ENCODE assay signal across 7 mouse cellular contexts in the genomic region with DNA sequence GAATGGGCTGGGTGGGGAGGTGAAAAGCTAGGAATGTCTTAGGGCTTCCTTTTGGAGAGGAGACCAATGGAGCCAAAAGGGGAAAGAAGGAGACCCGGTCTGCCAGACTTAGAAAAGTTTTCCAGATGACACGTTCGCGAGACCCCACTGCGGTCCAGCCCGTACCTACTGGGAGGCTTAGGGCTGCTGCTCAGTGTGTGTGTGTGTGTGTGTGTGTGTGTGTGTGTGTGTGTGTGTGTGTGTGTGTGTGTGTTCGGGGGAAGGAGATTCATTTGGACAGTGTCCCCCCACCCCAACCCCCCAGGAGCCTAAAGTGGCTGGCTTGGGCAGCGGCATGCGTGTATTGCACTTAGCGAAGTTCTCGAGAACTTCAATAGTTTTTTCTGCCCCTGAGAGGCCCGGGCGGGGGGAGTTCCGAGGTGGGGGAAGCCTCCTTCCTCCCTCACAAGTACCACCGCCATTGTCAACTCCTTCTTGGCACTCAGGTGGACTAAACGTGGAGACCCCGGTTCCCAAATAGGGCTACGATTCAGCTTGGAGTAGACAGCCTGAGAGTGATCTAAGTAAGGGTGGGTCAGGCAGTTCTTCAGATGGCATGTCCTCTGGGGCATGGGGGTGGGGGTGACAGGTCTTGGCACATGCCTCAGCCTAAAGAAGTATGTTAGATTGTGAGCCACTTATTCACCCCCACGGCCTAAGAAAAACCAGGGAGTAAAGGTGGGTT. TPM values are rescaled to one million over a fixed set of nuclear protein-coding genes. Genes with fewer than 3 reads are reported as not detected.
DNase-seq lines count a peak whose midpoint lies in the region; ATAC-seq and TF ChIP-seq lines count a peak whose summit lies in the region.

No protein-coding gene starts in this region.

- TF ChIP-seq CTCF in C2C12 (IDR thresholded peaks at IDR 0.05; ENCODE audit: control insufficient read depth, insufficient read depth, insufficient read length): no peak
- TF ChIP-seq CTCF in hindbrain, postnatal 0 days (IDR thresholded peaks at IDR 0.05; ENCODE audit: low read depth): no peak
- TF ChIP-seq CTCF in liver, postnatal 0 days (IDR thresholded peaks at IDR 0.05; ENCODE audit: low read depth): no peak
- no peak for TF ChIP-seq CTCF in olfactory bulb, adult 2 months (IDR thresholded peaks at IDR 0.05; ENCODE audit: insufficient read depth, low read depth, low read length)

- no peak for TF ChIP-seq POLR2A in olfactory bulb, adult 2 months (IDR thresholded peaks at IDR 0.05; ENCODE audit: insufficient read depth, low read depth, low read length)

- H3K27me3 ChIP-seq in C2C12 (ENCODE audit: control insufficient read depth, insufficient read depth, insufficient read length): no peaks in the 10 kb centered on the region
- no peaks in the 10 kb centered on the region for H3K27me3 ChIP-seq in hindbrain, postnatal 0 days (ENCODE audit: insufficient read depth, low read length)
- peaks cover 17% of the 10 kb centered on the region for H3K27me3 ChIP-seq in liver, postnatal 0 days (ENCODE audit: insufficient read depth, low read length)

- peak; percentile 30 for DNase-seq in adrenal gland, adult 2 months
- peak; percentile 16 for DNase-seq in gastrocnemius, postnatal 14 days
- DNase-seq in hindbrain, postnatal 0 days (ENCODE audit: low spot score): no peak
- DNase-seq in liver, postnatal 0 days: no peak
- DNase-seq in left cerebral cortex, adult 8-10 months (ENCODE audit: low spot score in 2 of 2): no peak

- WGBS in hindbrain, postnatal 0 days: under 1% methylated on average over 18 of the region's 19 CpGs
- WGBS in liver, postnatal 0 days (ENCODE audit: insufficient replicate concordance): 1% methylated on average over 19 of the region's 19 CpGs
- WGBS in olfactory bulb, adult 2 months: 3% methylated on average over 19 of the region's 19 CpGs

- peaks cover 17% of the 10 kb centered on the region for H3K79me3 ChIP-seq in C2C12 (ENCODE audit: low read depth)

- H3K4me1 ChIP-seq in hindbrain, postnatal 0 days (ENCODE audit: insufficient read depth, low read length): peaks cover 14% of the 10 kb centered on the region; the same call in 1 of the 2 replicates
- H3K4me1 ChIP-seq in liver, postnatal 0 days (ENCODE audit: insufficient read depth): peaks cover 3% of the 10 kb centered on the region; the same call in 1 of the 2 replicates
- H3K4me1 ChIP-seq in olfactory bulb, adult 2 months (ENCODE audit: control insufficient read depth, insufficient read depth, low read length): peaks cover 22% of the 10 kb centered on the region

- H3K9me3 ChIP-seq in hindbrain, postnatal 0 days (ENCODE audit: low read length): no peaks in the 10 kb centered on the region
- no peaks in the 10 kb centered on the region for H3K9me3 ChIP-seq in liver, postnatal 0 days (ENCODE audit: low read length)

- peak; percentile 38 for ATAC-seq in hindbrain, postnatal 0 days
- 0 out of 2 replicates have a peak, but pooled peaks have one; percentile 10 for ATAC-seq in liver, postnatal 0 days

- no peak overlapping the region for H3K27ac ChIP-seq in hindbrain, postnatal 0 days
- no peak overlapping the region for H3K27ac ChIP-seq in liver, postnatal 0 days (ENCODE audit: low read depth)
- peak overlapping the region; percentile 17 for H3K27ac ChIP-seq in olfactory bulb, adult 2 months (ENCODE audit: insufficient read depth, low read depth, low read length)

- TF ChIP-seq EP300 in liver, postnatal 0 days (IDR thresholded peaks at IDR 0.05; ENCODE audit: low read depth): no peak

- H3K9ac ChIP-seq in hindbrain, postnatal 0 days (replicated peaks; ENCODE audit: low read length): peak overlapping the region; percentile 48; the same call in 1 of the 2 replicates
- no peak overlapping the region for H3K9ac ChIP-seq in liver, postnatal 0 days (replicated peaks)

- H3K4me2 ChIP-seq in hindbrain, postnatal 0 days (ENCODE audit: low read depth, low read length): peak overlapping the region; percentile 97
- peak overlapping the region; percentile 90 for H3K4me2 ChIP-seq in liver, postnatal 0 days (ENCODE audit: low read depth, low read length)

- peaks cover 44% of the 10 kb centered on the region for H3K79me2 ChIP-seq in C2C12 (ENCODE audit: control insufficient read depth, insufficient read depth)

- H3ac ChIP-seq in C2C12 (ENCODE audit: control insufficient read depth, insufficient read length, low read depth): peak overlapping the region; percentile 77

- H3K36me3 ChIP-seq in C2C12 (ENCODE audit: control insufficient read depth, insufficient read depth): no peaks in the 10 kb centered on the region
- no peaks in the 10 kb centered on the region for H3K36me3 ChIP-seq in hindbrain, postnatal 0 days (ENCODE audit: insufficient read depth, low read length)
- no peaks in the 10 kb centered on the region for H3K36me3 ChIP-seq in liver, postnatal 0 days (replicated peaks; ENCODE audit: insufficient read depth, low read length)

- intact Hi-C loops in gastrocnemius, postnatal 14 days (cut with DNase I; ENCODE audit: low total_unique reads): loop anchor here (10.0 kb wide), 1 partner anchor 202 kb away; no protein-coding TSS in a partner anchor

- H3K4me3 ChIP-seq in C2C12 (ENCODE audit: insufficient read depth, poor library complexity, severe bottlenecking): peak overlapping the region; percentile 39
- H3K4me3 ChIP-seq in hindbrain, postnatal 0 days (ENCODE audit: low read length): peak overlapping the region; percentile 48
- H3K4me3 ChIP-seq in liver, postnatal 0 days (ENCODE audit: low read depth, low read length): peak overlapping the region; percentile 45
- peak overlapping the region; percentile 44 for H3K4me3 ChIP-seq in olfactory bulb, adult 2 months (ENCODE audit: insufficient read depth, low read depth, low read length)

TF ChIP-seq in C2C12, 6 proteins besides CTCF, POLR2A, EP300 and RAD21:
- TF ChIP-seq USF1 (IDR thresholded peaks at IDR 0.05; ENCODE audit: low read depth) (no peak), MAX (IDR thresholded peaks at IDR 0.05) (no peak), MYOG (IDR thresholded peaks at IDR 0.05; ENCODE audit: control insufficient read depth, extremely low read depth, insufficient read length) (no peak), MYOD1 (IDR thresholded peaks at IDR 0.05; ENCODE audit: control insufficient read depth, insufficient read length, low read depth) (no peak), FOSL1 (IDR thresholded peaks at IDR 0.05; ENCODE audit: insufficient read depth, low read length, poor library complexity, severe bottlenecking) (no peak), CEBPB (IDR thresholded peaks at IDR 0.05; ENCODE audit: low read depth) (no peak)

RNA-seq across cellular contexts. Expression of gene Cav1, which starts 0.6 kb away (rescaled TPM):
- polyA plus RNA-seq in C2C12 (2012; fragmentation: generic; extraction: Trizol): 24.5 TPM
- total RNA-seq in adrenal gland, adult 2 months (2021): 100 to 1,000 TPM; 191 to 251 TPM
- polyA plus RNA-seq in adrenal gland, adult 2 months (2012; rRNA removed): 251 and 318 TPM in 2 replicates
- 100 to 1,000 TPM; 282 to 302 TPM for total RNA-seq in gastrocnemius, postnatal 14 days (2021)
- 32.6 and 73.3 TPM in 2 replicates for total RNA-seq in hindbrain, postnatal 0 days (2014; rRNA removed)
- polyA plus RNA-seq in hindbrain, postnatal 0 days (2015; fragmentation: Nextera tagmentation; extraction: Ambion mirVana): 26.1 and 27.0 TPM in 2 replicates
- 6.9 and 7.3 TPM in 2 replicates for polyA plus RNA-seq in liver, postnatal 0 days (2015; fragmentation: Nextera tagmentation; extraction: Ambion mirVana)
- not detected in 2 replicates for polyA plus RNA-seq in olfactory bulb, adult 2 months (2012; ENCODE audit: insufficient read depth, insufficient read length, low replicate concordance, missing spikeins)
- 10 to 100 TPM; 16.8 to 17.9 (median 16.9) TPM for total RNA-seq in left cerebral cortex, adult 8-10 months (2022)

RNA-seq across cellular contexts. Expression of gene Cav2, which starts 25.8 kb away (rescaled TPM):
- polyA plus RNA-seq in C2C12 (2012; fragmentation: generic; extraction: Trizol): 3.4 TPM
- total RNA-seq in adrenal gland, adult 2 months (2021): 10 to 100 TPM; 36.8 to 46.4 TPM
- polyA plus RNA-seq in adrenal gland, adult 2 months (2012; rRNA removed): 36.4 and 42.9 TPM in 2 replicates
- total RNA-seq in gastrocnemius, postnatal 14 days (2021): 10 to 100 TPM; 30.1 to 32.7 TPM
- total RNA-seq in hindbrain, postnatal 0 days (2014; rRNA removed): 21.1 and 23.5 TPM in 2 replicates
- polyA plus RNA-seq in hindbrain, postnatal 0 days (2015; fragmentation: Nextera tagmentation; extraction: Ambion mirVana): 23.2 and 25.1 TPM in 2 replicates
- polyA plus RNA-seq in liver, postnatal 0 days (2015; fragmentation: Nextera tagmentation; extraction: Ambion mirVana): 4.5 and 4.7 TPM in 2 replicates
- not detected in 2 replicates for polyA plus RNA-seq in olfactory bulb, adult 2 months (2012; ENCODE audit: insufficient read depth, insufficient read length, low replicate concordance, missing spikeins)
- 10 to 100 TPM; 31.2 to 35.7 (median 33.2) TPM for total RNA-seq in left cerebral cortex, adult 8-10 months (2022)

Comparison
In these comparisons a context has a peak if more than half of its experiments do, and no peak if none do; other contexts are left out.
1. DNase-seq: peak in adrenal gland, adult 2 months (single experiment) and gastrocnemius, postnatal 14 days (single experiment); none in hindbrain, postnatal 0 days (single experiment), liver, postnatal 0 days (single experiment) and left cerebral cortex, adult 8-10 months (0 of 2).
2. Peak in every context shown above with its lines, with median percentiles within 50 percentile points of each other: H3K4me3 ChIP-seq.